Mouse (Mus musculus) urinary bladder, postnatal 14 days (tissue): Measurements from ENCODE around the gene Lyar.

Source experiments
- DNase-seq: peaks from one replicate; pipeline ENCODE4 v3.0.0; 2021; ENCODE audit warnings: low spot score

Gene Lyar

GRCm38 (mm10) chr5:38220328-38220912 lies at the start of gene Lyar, which contains the start of gene Zbtb49:
Gene Lyar, plus strand, starts transcription at chr5:38220470.
Gene Zbtb49, minus strand, starts transcription at chr5:38220457.
- DNase-seq = peak; percentile 93

- DNase-seq = no peak
Measured at GRCm38 (mm10) chr5:38173766-38174165, 46.5 kb upstream of the Lyar start.

GRCm38 (mm10) chr5:38174256-38174912 lies 45.9 kb upstream of the Lyar start:
- DNase-seq = no peak

- DNase-seq = no peak
Measured at GRCm38 (mm10) chr5:38184688-38185285, 35.5 kb upstream of the Lyar start.

- no peak for DNase-seq
Measured at GRCm38 (mm10) chr5:38187006-38187405, 33.3 kb upstream of the Lyar start.

- no peak for DNase-seq
Measured at GRCm38 (mm10) chr5:38190907-38191306, 29.4 kb upstream of the Lyar start.

- DNase-seq = no peak
Measured at GRCm38 (mm10) chr5:38194946-38195345, 25.3 kb upstream of the Lyar start.

- DNase-seq = no peak
Measured at GRCm38 (mm10) chr5:38195941-38196340, 24.3 kb upstream of the Lyar start.

- DNase-seq = no peak
Measured at GRCm38 (mm10) chr5:38196821-38197481, 23.3 kb upstream of the Lyar start.

- peak; percentile 80 for DNase-seq
Measured at GRCm38 (mm10) chr5:38197482-38197823, 22.8 kb upstream of the Lyar start.

GRCm38 (mm10) chr5:38199686-38200085 lies 20.6 kb upstream of the Lyar start:
- DNase-seq = no peak

- no peak for DNase-seq
Measured at GRCm38 (mm10) chr5:38205303-38205726, 15.0 kb upstream of the Lyar start.

- no peak for DNase-seq
Measured at GRCm38 (mm10) chr5:38208985-38209384, 11.3 kb upstream of the Lyar start.

GRCm38 (mm10) chr5:38211691-38212090 lies 8.6 kb upstream of the Lyar start:
- no peak for DNase-seq

- no peak for DNase-seq
Measured at GRCm38 (mm10) chr5:38213009-38213408, 7.3 kb upstream of the Lyar start.

GRCm38 (mm10) chr5:38219771-38220307 lies 431 bp upstream of the Lyar start:
- DNase-seq = peak; percentile 8

- peak; percentile 26 for DNase-seq
Measured at GRCm38 (mm10) chr5:38235422-38235821, 15.2 kb downstream of the Lyar start.

- DNase-seq = no peak
Measured at GRCm38 (mm10) chr5:38236627-38237026, 16.4 kb downstream of the Lyar start.

GRCm38 (mm10) chr5:38240727-38241472 lies 20.6 kb downstream of the Lyar start:
- no peak for DNase-seq

- DNase-seq = no peak
Measured at GRCm38 (mm10) chr5:38241473-38241834, 21.2 kb downstream of the Lyar start.

- no peak for DNase-seq
Measured at GRCm38 (mm10) chr5:38241966-38242365, 21.7 kb downstream of the Lyar start.

- DNase-seq = no peak
Measured at GRCm38 (mm10) chr5:38255195-38255594, 34.9 kb downstream of the Lyar start.
